Mouse (Mus musculus) heart, postnatal 0 days (tissue): Measurements from ENCODE around the gene Lama4.

Experiments used
- CTCF ChIP-seq: IDR thresholded peaks from 2 replicates; pipeline ENCODE4 v1.5.1; 2016; ENCODE audit warnings: antibody characterized with exemption, control low read depth, low read depth
- EP300 ChIP-seq: IDR thresholded peaks from 2 replicates; pipeline ENCODE4 v1.6.1; 2016; ENCODE audit warnings: antibody characterized with exemption, low read depth

GRCm38 (mm10) chr10:39106413-39106812 lies 141.1 kb downstream of the Lama4 start:
- TF ChIP-seq CTCF: no peak
- no peak for TF ChIP-seq EP300
